Mouse (Mus musculus) MEL (cell line): Measurements from ENCODE around the gene Cdc42. TPM values are rescaled to one million over a fixed set of nuclear protein-coding genes. Genes with fewer than 3 reads are reported as not detected.

Experiments used
- DNase-seq: peaks from one replicate; pipeline ENCODE4 v3.0.0; 2011; ENCODE audit warnings: low read depth, low spot score
- H3K27ac ChIP-seq: 2 replicates; pipeline ENCODE4 v1.5.1; 2012; ENCODE audit warnings: low read depth, mild to moderate bottlenecking, control low read depth, low read length, moderate library complexity; ENCODE audit not compliant: control insufficient read depth
- H3K27me3 ChIP-seq, 2 experiments: fragments of 150-350 bp in 1 of 2; sonication (generic) in 1 of 2; 2 replicates each; pipeline ENCODE4 v1.6.1; 2012; ENCODE audit warnings: low read length in 2 of 2, mild to moderate bottlenecking in 2 of 2, improper control_type of control experiment in 1 of 2, moderate library complexity in 1 of 2; ENCODE audit not compliant: insufficient read depth in 2 of 2, control insufficient read depth in 1 of 2
- H3K36me3 ChIP-seq, 2 experiments: 2 replicates each; pipeline ENCODE4 v1.6.1; 2012 to 2014; ENCODE audit warnings: low read length in 2 of 2, improper control_type of control experiment in 1 of 2, inconsistent platforms in 1 of 2, mild to moderate bottlenecking in 1 of 2; ENCODE audit not compliant: insufficient read depth in 2 of 2, control insufficient read depth in 1 of 2
- H3K4me1 ChIP-seq, 2 experiments: fragments of 150-350 bp in 1 of 2; sonication (generic) in 1 of 2; 2 replicates each; pipeline ENCODE4 v1.6.1; 2012; ENCODE audit warnings: low read length in 2 of 2, improper control_type of control experiment in 1 of 2, mild to moderate bottlenecking in 1 of 2; ENCODE audit not compliant: insufficient read depth in 2 of 2, control insufficient read depth in 1 of 2
- H3K4me3 ChIP-seq, 2 experiments: fragments of 150-350 bp in 1 of 2; sonication (generic) in 1 of 2; 2 replicates each; pipeline ENCODE4 v1.5.1; 2012; ENCODE audit warnings: low read depth in 2 of 2, low read length in 2 of 2, mild to moderate bottlenecking in 2 of 2, moderate library complexity in 2 of 2, control low read depth in 1 of 2, improper control_type of control experiment in 1 of 2; ENCODE audit not compliant: control insufficient read depth in 1 of 2, insufficient read depth in 1 of 2
- H3K79me2 ChIP-seq: 2 replicates; pipeline ENCODE4 v1.6.1; 2012; ENCODE audit warnings: mild to moderate bottlenecking, low read length, moderate library complexity; ENCODE audit not compliant: control insufficient read depth, poor library complexity, insufficient read depth
- H3K9ac ChIP-seq: 2 replicates; pipeline ENCODE4 v1.6.1; 2012; ENCODE audit warnings: low read depth, mild to moderate bottlenecking, control low read depth, low read length, moderate library complexity; ENCODE audit not compliant: control insufficient read depth, poor library complexity, severe bottlenecking
- H3K9me3 ChIP-seq: fragments of 150-350 bp; sonication (generic); replicated peaks from 2 replicates; pipeline ENCODE4 v1.6.1; 2012; ENCODE audit warnings: mild to moderate bottlenecking, low read length, improper control_type of control experiment, moderate library complexity; ENCODE audit not compliant: insufficient read depth
- CHD1 ChIP-seq: IDR thresholded peaks from 2 replicates; pipeline ENCODE4 v1.6.1; 2012; ENCODE audit warnings: low read depth, mild to moderate bottlenecking, inconsistent platforms, low read length, improper control_type of control experiment
- CHD2 ChIP-seq: IDR thresholded peaks from 2 replicates; pipeline ENCODE4 v1.6.1; 2011; ENCODE audit warnings: low read length, improper control_type of control experiment
- EP300 ChIP-seq, 2 experiments: IDR thresholded peaks; 2 replicates each; pipeline ENCODE4 v1.6.1; 2011; ENCODE audit warnings: improper control_type of control experiment in 2 of 2, low read length in 2 of 2, low read depth in 1 of 2, mild to moderate bottlenecking in 1 of 2
- GABPA ChIP-seq: IDR thresholded peaks from 2 replicates; pipeline ENCODE4 v1.6.1; 2012; ENCODE audit warnings: low read depth, mild to moderate bottlenecking, inconsistent platforms, low read length, improper control_type of control experiment, moderate library complexity
- HCFC1 ChIP-seq: IDR thresholded peaks from 2 replicates; pipeline ENCODE4 v1.6.1; 2012; ENCODE audit warnings: low read depth, mild to moderate bottlenecking, inconsistent platforms, low read length, improper control_type of control experiment, moderate library complexity
- JUND ChIP-seq: IDR thresholded peaks from 2 replicates; pipeline ENCODE4 v1.6.1; 2011; ENCODE audit warnings: low read depth, mild to moderate bottlenecking, improper control_type of control experiment, low read length
- MAZ ChIP-seq: IDR thresholded peaks from 2 replicates; pipeline ENCODE4 v1.6.1; 2012; ENCODE audit warnings: low read depth, mild to moderate bottlenecking, inconsistent platforms, low read length, improper control_type of control experiment
- MEF2A ChIP-seq: IDR thresholded peaks from 2 replicates; pipeline ENCODE4 v1.6.1; 2014; ENCODE audit warnings: low read depth, mild to moderate bottlenecking, inconsistent platforms, low read length, improper control_type of control experiment; ENCODE audit not compliant: poor library complexity, insufficient replicate concordance, severe bottlenecking; ENCODE audit errors: extremely low read depth
- MXI1 ChIP-seq: IDR thresholded peaks from 2 replicates; pipeline ENCODE4 v1.6.1; 2011; ENCODE audit warnings: mild to moderate bottlenecking, low read depth, low read length, improper control_type of control experiment
- MYC ChIP-seq: IDR thresholded peaks from 2 replicates; pipeline ENCODE4 v1.6.1; 2011; ENCODE audit warnings: low read depth, mild to moderate bottlenecking, low read length, improper control_type of control experiment, moderate library complexity
- NRF1 ChIP-seq: IDR thresholded peaks from 2 replicates; pipeline ENCODE4 v1.6.1; 2014; ENCODE audit warnings: low read depth, mild to moderate bottlenecking, inconsistent platforms, low read length, improper control_type of control experiment, moderate library complexity; ENCODE audit not compliant: poor library complexity, insufficient read depth, severe bottlenecking
- POLR2A ChIP-seq, 2 experiments: IDR thresholded peaks; 2 replicates each; pipeline ENCODE4 v1.6.1; 2011 to 2012; ENCODE audit warnings: low read length in 2 of 2, mild to moderate bottlenecking in 2 of 2, control low read depth in 1 of 2, improper control_type of control experiment in 1 of 2, low read depth in 1 of 2, moderate library complexity in 1 of 2; ENCODE audit not compliant: control insufficient read depth in 1 of 2, insufficient read depth in 1 of 2, poor library complexity in 1 of 2
- POLR2AphosphoS2 ChIP-seq: IDR thresholded peaks from 2 replicates; pipeline ENCODE4 v1.6.1; 2011; ENCODE audit warnings: low read length, improper control_type of control experiment
- RCOR1 ChIP-seq: IDR thresholded peaks from 2 replicates; pipeline ENCODE4 v1.6.1; 2012; ENCODE audit warnings: low read depth, mild to moderate bottlenecking, inconsistent platforms, low read length, improper control_type of control experiment
- SIN3A ChIP-seq: IDR thresholded peaks from 2 replicates; pipeline ENCODE4 v1.6.1; 2012; ENCODE audit warnings: low read length, improper control_type of control experiment, inconsistent platforms
- SMC3 ChIP-seq: IDR thresholded peaks from 2 replicates; pipeline ENCODE4 v1.6.1; 2011; ENCODE audit warnings: low read depth, low read length, improper control_type of control experiment
- TAL1 ChIP-seq: IDR thresholded peaks from 2 replicates; pipeline ENCODE4 v1.6.1; 2012; ENCODE audit warnings: mild to moderate bottlenecking, inconsistent platforms, low read length, moderate library complexity, mixed read lengths
- TCF12 ChIP-seq: IDR thresholded peaks from 2 replicates; pipeline ENCODE4 v1.6.1; 2014; ENCODE audit warnings: low read depth, mild to moderate bottlenecking, inconsistent platforms, low read length, improper control_type of control experiment, moderate library complexity
- UBTF ChIP-seq: IDR thresholded peaks from 2 replicates; pipeline ENCODE4 v1.6.1; 2012; ENCODE audit warnings: low read depth, mild to moderate bottlenecking, inconsistent platforms, low read length, improper control_type of control experiment, moderate library complexity, borderline replicate concordance; ENCODE audit not compliant: insufficient read depth
- USF2 ChIP-seq, 2 experiments: IDR thresholded peaks; 2 replicates each; pipeline ENCODE4 v1.6.1; 2011 to 2012; ENCODE audit warnings: improper control_type of control experiment in 2 of 2, low read length in 2 of 2, borderline replicate concordance in 1 of 2, inconsistent platforms in 1 of 2, low read depth in 1 of 2, mild to moderate bottlenecking in 1 of 2; ENCODE audit not compliant: insufficient read depth in 1 of 2
- ZC3H11A ChIP-seq: IDR thresholded peaks from 2 replicates; pipeline ENCODE4 v1.6.1; 2012; ENCODE audit warnings: low read depth, mild to moderate bottlenecking, inconsistent platforms, low read length, improper control_type of control experiment
- ZKSCAN1 ChIP-seq: IDR thresholded peaks from 2 replicates; pipeline ENCODE4 v1.6.1; 2012; ENCODE audit warnings: low read depth, mild to moderate bottlenecking, inconsistent platforms, low read length, improper control_type of control experiment, moderate library complexity
- ZMIZ1 ChIP-seq: IDR thresholded peaks from 2 replicates; pipeline ENCODE4 v1.6.1; 2012; ENCODE audit warnings: low read depth, mild to moderate bottlenecking, inconsistent platforms, low read length, improper control_type of control experiment, moderate library complexity
- polyA plus RNA-seq, 2 experiments: library from polyadenylated mRNA; stranded (reverse) in 1 of 2; unstranded in 1 of 2; fragments of >175 nt in 1 of 2; fragments of >200 nt in 1 of 2; gene quantifications; 2 replicates each; pipeline versions ENCODE4 v1.2.1 to v1.2.4; 2012; ENCODE audit warnings: low replicate concordance in 2 of 2, low read depth in 1 of 2; ENCODE audit not compliant: insufficient read length in 2 of 2, insufficient read depth in 1 of 2, missing spikeins in 1 of 2
- total RNA-seq: library from RNA; depleted of rRNA; stranded (reverse); fragments of 300-350 nt; gene quantifications from 2 replicates; pipeline ENCODE4 v1.2.3, GENCODE M21; 2012

The Cdc42 gene
- total and polyA plus RNA-seq, 3 experiments = 117 to 203 (median 174) TPM

- H3K27ac ChIP-seq = peak overlapping the region; percentile 68
- H3K27me3 ChIP-seq = no peaks in the 10 kb centered on the region
- H3K79me2 ChIP-seq = no peaks in the 10 kb centered on the region
- TF ChIP-seq NRF1 (no peak), USF2 (IDR thresholded peaks at IDR 0.05; ENCODE audit: borderline replicate concordance in 1 of 2, insufficient read depth in 1 of 2, low read depth in 1 of 2, low read length in 2 of 2) (no peak), TCF12 (0 out of 2 replicates have a peak, but pooled peaks have one; percentile 7), SIN3A (peak; percentile 86), MXI1 (0 out of 2 replicates have a peak, but pooled peaks have one; percentile 27), RCOR1 (peak; percentile 74), SMC3 (no peak), POLR2AphosphoS2 (no peak), CHD1 (no peak), MAZ (0 out of 2 replicates have a peak, but pooled peaks have one; percentile 5), MEF2A (no peak), JUND (peak; percentile 80; the same call in 1 of the 2 replicates), EP300 (IDR thresholded peaks at IDR 0.05; ENCODE audit: low read depth in 1 of 2, low read length in 2 of 2) (peak; percentile 36 to 71; a peak in 3 of 4 replicates), ZC3H11A (no peak), ZKSCAN1 (no peak), UBTF (no peak), HCFC1 (0 out of 2 replicates have a peak, but pooled peaks have one; percentile 34)
- peaks cover 8 to 44% of the 10 kb centered on the region in 2 experiments for H3K4me1 ChIP-seq
- peaks cover 0 to 18% of the 10 kb centered on the region in 2 experiments; a peak in 2 of 4 replicates for H3K36me3 ChIP-seq
- no peaks in the 10 kb centered on the region for H3K9me3 ChIP-seq
- peak overlapping the region; percentile 53 for H3K9ac ChIP-seq
- peak; percentile 90 for DNase-seq
- peak overlapping the region; percentile 38 to 54 for H3K4me3 ChIP-seq
Measured at GRCm38 (mm10) chr4:137367275-137368088, 10.0 kb upstream of the Cdc42 start.

GRCm38 (mm10) chr4:137366097-137366496 is 8.6 kb upstream of the Cdc42 start:
- TF ChIP-seq TAL1 (no peak), GABPA (no peak), CHD2 (no peak), POLR2A (IDR thresholded peaks at IDR 0.05; ENCODE audit: control insufficient read depth in 1 of 2, insufficient read depth in 1 of 2, low read depth in 1 of 2, low read length in 2 of 2, poor library complexity in 1 of 2) (no peak), MYC (no peak), MXI1 (no peak), USF2 (IDR thresholded peaks at IDR 0.05; ENCODE audit: borderline replicate concordance in 1 of 2, insufficient read depth in 1 of 2, low read depth in 1 of 2, low read length in 2 of 2) (no peak), MEF2A (no peak), ZMIZ1 (no peak), TCF12 (no peak)
- no peak overlapping the region for H3K9ac ChIP-seq
- peaks cover 8 to 37% of the 10 kb centered on the region in 2 experiments for H3K4me1 ChIP-seq
- H3K36me3 ChIP-seq = peaks cover 0 to 18% of the 10 kb centered on the region in 2 experiments; a peak in 2 of 4 replicates
- peak overlapping the region; percentile 33 for H3K27ac ChIP-seq
- DNase-seq = no peak
- H3K27me3 ChIP-seq = no peaks in the 10 kb centered on the region
- H3K9me3 ChIP-seq = no peaks in the 10 kb centered on the region
- H3K79me2 ChIP-seq = no peaks in the 10 kb centered on the region
- no peak overlapping the region for H3K4me3 ChIP-seq
